Mouse (Mus musculus): ENCODE measurements at regions not wholly inside any gene's neighbourhood (a gene's known extent, or its start where the extent isn't known, plus 50 kb on each side); places are given as distances from the start of the nearest gene placed in this dataset.

DNA sequence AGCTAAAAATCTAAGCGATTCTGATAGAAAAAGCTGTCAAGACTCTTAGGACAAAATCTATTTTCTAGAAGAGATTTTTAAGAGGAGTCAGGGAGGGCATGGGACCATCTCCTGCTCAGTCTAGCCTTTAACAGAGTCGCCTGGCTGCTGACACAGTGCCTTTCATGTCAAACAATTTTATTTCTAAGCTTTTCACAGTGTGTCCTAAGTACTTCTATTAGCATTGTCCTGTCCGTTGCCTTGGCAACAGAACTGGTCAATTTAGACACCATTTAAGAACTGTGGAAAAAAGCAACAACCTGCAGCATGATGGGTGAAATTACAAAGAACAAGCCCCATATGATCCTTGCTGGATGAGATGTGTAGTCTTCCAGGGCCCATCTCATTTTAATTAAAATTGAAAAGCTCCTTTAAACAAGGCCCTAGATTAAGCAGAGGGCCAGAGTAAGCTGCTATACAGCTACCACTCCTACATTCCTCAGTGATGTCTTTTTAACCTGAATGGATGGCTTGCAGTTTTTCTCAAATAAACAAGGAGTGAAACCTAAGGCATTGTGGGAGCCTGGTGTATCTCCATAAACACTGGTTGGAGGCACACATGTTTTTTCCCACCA is 133.0 kb upstream of the Nrsn1 start:
- peak overlapping the region; percentile 56 for H3K27ac ChIP-seq (replicated peaks)
- H3K9ac ChIP-seq: no peak overlapping the region
- H3K4me2 ChIP-seq: no peak overlapping the region
- 21% methylated on average over 3 of the region's 3 CpGs for WGBS
- H3K36me3 ChIP-seq: no peaks in the 10 kb centered on the region
- ATAC-seq (ENCODE audit: low read depth): peak; percentile 73; the same call in 1 of the 2 replicates
- no peak overlapping the region for H3K4me3 ChIP-seq
- H3K9me3 ChIP-seq: no peaks in the 10 kb centered on the region
- H3K27me3 ChIP-seq: no peaks in the 10 kb centered on the region
- H3K4me1 ChIP-seq (replicated peaks): peaks cover 22% of the 10 kb centered on the region

DNA sequence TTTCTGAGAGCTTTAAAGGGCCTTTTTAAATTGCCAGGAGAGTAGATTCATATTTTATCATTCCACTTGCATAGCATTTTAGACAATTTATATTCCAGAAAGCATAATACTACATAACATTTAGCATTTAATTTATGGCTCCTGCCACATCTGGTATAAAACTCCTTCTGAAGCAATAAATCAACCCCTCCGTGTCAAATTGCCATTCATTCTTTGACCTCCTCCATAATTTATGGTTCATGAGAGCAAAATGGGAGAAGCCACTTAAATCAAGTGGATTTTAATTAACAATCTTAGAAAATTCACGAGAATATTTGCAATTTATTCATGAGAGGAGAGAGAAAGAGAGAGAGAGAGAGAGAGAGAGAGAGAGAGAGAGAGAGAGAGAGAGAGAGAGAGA is 132.4 kb upstream of the Nrsn1 start:
- no peaks in the 10 kb centered on the region for H3K27me3 ChIP-seq
- ATAC-seq (ENCODE audit: low read depth): no peak
- peak overlapping the region; percentile 61; the same call in 1 of the 2 replicates for H3K27ac ChIP-seq (replicated peaks)
- H3K4me2 ChIP-seq: no peak overlapping the region
- H3K4me1 ChIP-seq (replicated peaks): peaks cover 22% of the 10 kb centered on the region
- WGBS: 5% methylated on average over 2 of the region's 2 CpGs
- no peak overlapping the region for H3K4me3 ChIP-seq
- no peaks in the 10 kb centered on the region for H3K36me3 ChIP-seq
- H3K9me3 ChIP-seq: no peaks in the 10 kb centered on the region
- H3K9ac ChIP-seq: no peak overlapping the region

DNA sequence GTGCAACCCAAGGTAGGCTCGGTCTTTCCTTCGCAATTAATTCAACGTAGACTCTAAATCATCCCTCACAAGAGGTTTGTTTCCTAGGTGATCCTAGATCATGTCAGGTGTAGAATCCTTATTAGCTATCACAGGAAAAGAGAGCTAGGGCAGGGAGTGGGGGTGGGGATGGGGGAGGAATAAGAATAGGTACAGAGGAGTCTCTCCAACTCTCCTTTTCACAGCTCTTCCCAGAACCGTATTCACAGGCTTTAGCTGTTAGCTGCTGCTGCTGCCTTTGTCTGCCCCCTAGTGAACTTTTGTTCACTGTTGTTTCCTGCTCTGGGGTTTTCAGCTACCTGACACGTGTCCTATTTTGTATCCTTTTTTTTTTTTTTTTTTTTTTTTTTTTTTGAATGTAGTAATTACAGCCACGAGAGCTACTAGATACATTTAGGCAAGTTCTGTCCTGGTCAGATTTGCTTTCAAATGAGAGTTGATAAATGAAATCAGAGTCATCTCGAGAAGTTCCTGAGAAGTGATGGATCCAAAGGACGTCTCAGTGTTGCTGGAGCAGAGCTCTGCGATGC is 131.7 kb upstream of the Nrsn1 start:
- Histone ChIP-seq H3K9me3 (no peaks in the 10 kb centered on the region), H3K4me2 (no peak overlapping the region), H3K27me3 (no peaks in the 10 kb centered on the region), H3K27ac (replicated peaks) (peak overlapping the region; percentile 61), H3K36me3 (no peaks in the 10 kb centered on the region), H3K4me3 (no peak overlapping the region), H3K4me1 (replicated peaks) (peaks cover 22% of the 10 kb centered on the region), H3K9ac (no peak overlapping the region)
- peak; percentile 68; the same call in 1 of the 2 replicates for ATAC-seq (ENCODE audit: low read depth)
- 26% methylated on average over 9 of the region's 9 CpGs for WGBS

DNA sequence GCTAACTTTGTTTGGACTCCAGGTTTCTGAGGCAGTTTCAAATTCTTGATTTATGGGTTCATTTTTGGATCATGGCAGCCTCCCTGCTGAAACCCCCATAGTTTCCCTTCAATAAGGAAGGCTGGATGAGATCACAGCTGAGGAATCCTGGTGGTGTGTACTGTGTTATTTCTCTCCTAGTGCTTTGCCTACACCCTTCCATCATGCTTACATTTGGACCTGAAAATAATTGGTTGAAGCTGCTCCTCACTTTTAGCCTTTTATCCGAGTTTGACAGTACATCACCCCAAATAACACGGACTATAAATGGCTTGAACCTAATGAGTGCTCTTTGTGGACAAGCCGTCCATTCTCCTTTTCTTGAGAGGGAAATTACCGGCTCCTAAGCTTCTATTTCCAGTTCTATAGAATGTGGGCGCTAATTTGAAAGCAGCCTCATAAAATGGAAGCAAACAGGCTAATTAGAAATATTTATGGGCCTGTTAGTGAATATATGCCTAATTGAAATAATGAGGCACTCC is 122.5 kb upstream of the Nrsn1 start:
- Histone ChIP-seq H3K27ac (replicated peaks) (no peak overlapping the region), H3K4me1 (replicated peaks) (0 out of 2 replicates have a peak, but pooled peaks cover 4% of the 10 kb centered on the region), H3K4me3 (no peak overlapping the region), H3K9me3 (no peaks in the 10 kb centered on the region), H3K27me3 (no peaks in the 10 kb centered on the region), H3K4me2 (no peak overlapping the region), H3K36me3 (no peaks in the 10 kb centered on the region), H3K9ac (no peak overlapping the region)
- no peak for ATAC-seq (ENCODE audit: low read depth)
- 20% methylated on average over 5 of the region's 5 CpGs for WGBS

DNA sequence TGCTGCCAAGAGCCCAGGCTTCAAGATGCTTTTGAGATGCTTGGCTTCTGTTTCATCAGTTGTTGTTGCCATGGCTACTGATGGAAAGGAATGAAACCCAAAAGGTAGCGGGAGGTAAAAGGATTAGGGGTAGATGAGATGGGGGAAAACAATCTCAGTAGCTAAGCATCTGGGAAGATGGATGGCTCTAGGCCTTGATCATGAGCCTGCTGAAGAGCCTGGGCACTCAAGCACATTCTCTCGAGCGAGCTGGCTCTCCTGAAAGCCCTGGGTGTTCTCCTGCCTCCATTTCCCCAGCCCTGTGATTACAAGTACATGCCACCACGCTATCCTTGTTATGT is 92.3 kb upstream of the Nrsn1 start:
- Histone ChIP-seq H3K36me3 (no peaks in the 10 kb centered on the region), H3K4me2 (no peak overlapping the region), H3K27ac (replicated peaks) (no peak overlapping the region), H3K9me3 (no peaks in the 10 kb centered on the region), H3K27me3 (no peaks in the 10 kb centered on the region), H3K4me3 (no peak overlapping the region), H3K4me1 (replicated peaks) (0 out of 2 replicates have a peak, but pooled peaks cover 8% of the 10 kb centered on the region), H3K9ac (no peak overlapping the region)
- ATAC-seq (ENCODE audit: low read depth): peak; percentile 19; the same call in 1 of the 2 replicates
- 54% methylated on average over 4 of the region's 4 CpGs for WGBS

DNA sequence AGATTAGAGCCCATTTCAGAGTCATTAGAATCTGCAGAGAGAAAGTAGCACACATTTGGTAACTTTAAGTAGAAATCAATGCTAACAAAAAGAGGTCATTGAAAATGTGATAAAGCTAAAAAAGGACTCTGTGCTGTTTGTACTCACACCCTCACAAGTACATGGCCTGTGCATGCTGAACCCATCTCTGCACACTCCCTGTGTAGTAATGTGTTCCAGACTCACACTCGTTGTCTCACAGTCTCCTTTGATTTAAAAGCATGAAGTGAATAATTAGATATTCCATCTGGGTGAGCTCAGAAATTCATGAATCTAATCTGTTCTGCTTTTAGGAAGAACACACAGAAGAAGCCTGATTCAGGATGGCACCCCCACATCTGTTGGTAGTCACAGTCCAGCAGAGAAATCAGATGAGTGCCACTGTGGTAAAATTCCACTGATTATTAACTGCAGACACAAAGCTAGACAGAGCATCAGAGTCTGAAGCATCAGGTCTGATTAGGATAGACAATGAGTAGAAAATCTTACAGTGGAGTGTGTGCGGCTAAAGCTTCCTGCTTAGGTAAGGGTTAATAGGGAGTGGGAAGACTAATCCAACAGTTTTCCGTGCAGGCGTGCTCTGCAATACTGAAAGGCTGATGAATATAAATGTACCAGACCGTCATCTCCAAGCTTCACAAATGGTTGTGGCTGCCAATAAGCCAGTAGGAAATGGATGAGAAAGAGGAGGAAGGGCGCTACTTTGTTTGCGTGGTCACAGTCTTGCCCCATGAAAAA is 91.7 kb upstream of the Nrsn1 start:
- Histone ChIP-seq H3K4me2 (no peak overlapping the region), H3K27ac (replicated peaks) (no peak overlapping the region)
- 62% methylated on average over 7 of the region's 7 CpGs for WGBS

DNA sequence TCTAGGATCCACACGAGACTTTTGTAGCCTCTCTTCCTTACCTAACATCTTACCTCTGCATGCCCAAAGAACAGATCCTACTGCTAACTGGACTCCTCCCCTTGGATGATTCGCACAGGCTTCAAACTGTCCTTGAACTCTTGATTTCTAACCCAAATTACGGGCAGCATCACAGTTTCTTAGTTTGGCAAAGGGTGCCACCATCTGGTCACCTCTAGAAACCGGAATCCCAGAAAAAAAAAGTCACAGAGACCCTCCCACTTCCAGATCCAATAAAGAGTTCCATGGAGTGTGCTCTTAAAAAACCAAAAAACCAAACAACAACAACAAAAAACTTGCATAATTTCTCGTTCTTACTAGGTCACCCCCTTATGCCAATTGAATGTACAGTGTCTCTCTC is 77.3 kb upstream of the Nrsn1 start:
- Histone ChIP-seq H3K9ac (no peak overlapping the region), H3K4me3 (no peak overlapping the region), H3K4me1 (replicated peaks) (no peaks in the 10 kb centered on the region), H3K27me3 (no peaks in the 10 kb centered on the region), H3K36me3 (no peaks in the 10 kb centered on the region), H3K9me3 (no peaks in the 10 kb centered on the region), H3K4me2 (no peak overlapping the region), H3K27ac (replicated peaks) (no peak overlapping the region)
- no peak for ATAC-seq (ENCODE audit: low read depth)
- 54% methylated on average over 5 of the region's 5 CpGs for WGBS

More for the DNA sequence above, 91.7 kb upstream of the Nrsn1 start:
- Histone ChIP-seq H3K9ac (no peak overlapping the region), H3K4me1 (replicated peaks) (0 out of 2 replicates have a peak, but pooled peaks cover 8% of the 10 kb centered on the region), H3K4me3 (no peak overlapping the region), H3K36me3 (no peaks in the 10 kb centered on the region), H3K27me3 (no peaks in the 10 kb centered on the region), H3K9me3 (no peaks in the 10 kb centered on the region)
- ATAC-seq (ENCODE audit: low read depth): peak; percentile 23; the same call in 1 of the 2 replicates

DNA sequence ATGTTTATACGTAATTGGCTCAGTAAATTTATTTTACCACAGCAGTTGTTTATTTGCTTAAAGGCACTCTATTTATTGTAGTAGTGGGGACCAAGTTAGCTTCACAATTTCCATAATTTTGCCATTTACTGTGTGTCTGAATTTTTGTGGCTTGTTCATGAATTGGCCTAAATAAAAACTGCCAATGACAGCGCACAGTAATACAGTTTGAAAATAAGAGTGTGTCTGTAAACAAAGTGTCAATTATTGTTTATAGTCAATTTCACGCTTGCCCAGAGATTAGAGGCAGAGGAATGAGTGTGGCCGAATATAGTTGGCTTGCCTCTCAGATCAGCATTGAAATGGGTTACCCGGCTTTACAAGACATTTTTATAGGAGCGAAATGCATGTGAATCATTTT is 73.0 kb upstream of the Nrsn1 start:
- Histone ChIP-seq H3K27ac (replicated peaks) (no peak overlapping the region), H3K4me3 (no peak overlapping the region), H3K27me3 (no peaks in the 10 kb centered on the region), H3K4me1 (replicated peaks) (no peaks in the 10 kb centered on the region), H3K9ac (no peak overlapping the region), H3K36me3 (no peaks in the 10 kb centered on the region), H3K4me2 (no peak overlapping the region), H3K9me3 (no peaks in the 10 kb centered on the region)
- no peak for ATAC-seq (ENCODE audit: low read depth)
- 64% methylated on average over 6 of the region's 6 CpGs for WGBS

DNA sequence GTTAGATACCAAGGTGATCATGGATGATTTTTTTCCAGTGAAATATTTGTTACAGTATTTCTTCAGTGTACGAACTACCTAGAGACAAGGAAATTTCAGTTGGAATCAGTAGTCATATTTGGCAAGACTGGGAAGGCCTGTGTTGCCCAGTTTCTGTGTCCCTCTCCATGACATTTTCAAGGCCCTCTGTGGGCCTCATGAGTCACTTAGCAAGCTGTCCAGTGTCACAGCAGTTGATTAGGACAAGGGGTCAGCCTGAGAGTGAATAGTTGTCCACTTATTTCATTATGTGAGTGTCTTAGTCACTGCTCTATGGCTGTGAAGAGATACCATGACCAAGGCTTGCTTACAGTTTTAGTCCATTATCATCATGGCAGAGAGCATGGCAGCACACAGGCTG is 71.5 kb upstream of the Nrsn1 start:
- no peaks in the 10 kb centered on the region for H3K36me3 ChIP-seq
- no peak overlapping the region for H3K9ac ChIP-seq
- no peak overlapping the region for H3K4me3 ChIP-seq
- H3K9me3 ChIP-seq: no peaks in the 10 kb centered on the region
- no peak overlapping the region for H3K4me2 ChIP-seq
- ATAC-seq (ENCODE audit: low read depth): no peak
- no peaks in the 10 kb centered on the region for H3K4me1 ChIP-seq (replicated peaks)
- no peak overlapping the region for H3K27ac ChIP-seq (replicated peaks)
- no peaks in the 10 kb centered on the region for H3K27me3 ChIP-seq
- WGBS: 87% methylated on average over 1 of the region's 1 CpGs

DNA sequence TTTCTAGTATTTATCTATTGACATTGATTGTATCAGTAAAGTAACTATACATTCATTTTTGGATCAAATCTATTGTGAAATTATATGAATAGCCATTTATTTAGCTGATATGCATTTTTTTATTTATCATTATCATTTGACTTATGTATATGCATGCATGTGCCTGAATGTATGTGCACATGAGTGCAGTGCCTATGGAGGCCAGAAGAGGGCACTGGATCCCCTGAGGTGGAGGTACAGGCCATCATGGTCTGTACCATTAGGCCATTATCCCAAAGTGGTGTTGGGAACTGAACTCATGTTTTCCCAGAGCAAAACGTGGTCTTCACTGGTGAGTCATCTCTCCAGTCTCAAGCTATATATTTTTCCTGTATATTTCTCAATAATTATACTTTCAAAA is 63.5 kb upstream of the Nrsn1 start:
- no peak for ATAC-seq (ENCODE audit: low read depth)

More for the DNA sequence above, 63.5 kb upstream of the Nrsn1 start:
- 84% methylated on average over 1 of the region's 1 CpGs for WGBS
- no peaks in the 10 kb centered on the region for H3K27me3 ChIP-seq
- H3K36me3 ChIP-seq: no peaks in the 10 kb centered on the region
- H3K4me1 ChIP-seq (replicated peaks): no peaks in the 10 kb centered on the region
- no peak overlapping the region for H3K4me3 ChIP-seq
- no peaks in the 10 kb centered on the region for H3K9me3 ChIP-seq
- no peak overlapping the region for H3K27ac ChIP-seq (replicated peaks)
- H3K4me2 ChIP-seq: no peak overlapping the region
- H3K9ac ChIP-seq: no peak overlapping the region

All from neural tube, embryonic 13.5 days (tissue).